Mouse (Mus musculus): ENCODE results near the gene Tap2. TPM values are rescaled to one million over a fixed set of nuclear protein-coding genes. Genes with fewer than 3 reads are reported as not detected.

The Tap2 gene
- polyA plus RNA-seq, 1 experiment from 2014 or later = 5.9 TPM

DNA sequence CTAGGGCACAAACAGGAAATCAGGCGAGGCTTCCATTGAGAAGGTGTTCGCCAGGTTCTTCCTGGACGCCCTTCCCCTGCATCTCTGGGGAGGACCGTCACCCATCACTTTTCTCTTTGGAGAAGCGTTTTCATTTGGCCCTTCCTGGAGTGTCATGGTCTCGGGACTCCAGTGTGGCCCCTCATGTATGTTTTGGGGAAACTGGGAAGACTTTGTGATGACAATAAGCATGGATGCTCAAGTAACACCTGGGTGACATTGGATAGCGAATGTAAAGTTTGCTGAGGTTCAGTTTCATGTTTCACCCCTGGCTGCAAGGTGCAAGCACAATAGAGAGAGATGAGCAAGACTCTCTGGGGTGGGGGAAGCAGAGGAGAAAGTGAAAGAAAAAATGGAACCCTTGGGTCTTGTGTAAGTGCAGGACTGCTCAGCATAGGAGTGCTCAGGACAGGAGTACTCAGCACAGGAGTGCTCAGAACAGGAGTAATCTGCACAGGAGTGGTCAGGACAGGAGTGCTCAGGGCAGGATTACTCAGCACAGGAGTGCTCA, 1.7 kb upstream of the Tap2 start:
- no peaks in the 10 kb centered on the region for H3K36me3 ChIP-seq (ENCODE audit: control insufficient read depth, insufficient read depth, low read length)
- no peak overlapping the region for H3K27ac ChIP-seq (replicated peaks)
- H3K9me3 ChIP-seq (ENCODE audit: control insufficient read depth, low read length) = no peaks in the 10 kb centered on the region
- no peak overlapping the region for H3K4me2 ChIP-seq (replicated peaks; ENCODE audit: low read depth)
- no peak overlapping the region for H3K4me3 ChIP-seq (ENCODE audit: low read depth, low read length)
- no peaks in the 10 kb centered on the region for H3K27me3 ChIP-seq (ENCODE audit: control insufficient read depth, insufficient read depth, low read length)
- H3K9ac ChIP-seq (ENCODE audit: low read length) = no peak overlapping the region
- TF ChIP-seq EP300 (optimal IDR thresholded peaks at IDR 0.05) = no peak
- TF ChIP-seq CTCF (IDR thresholded peaks at IDR 0.05; ENCODE audit: low read depth) = no peak
- no peak for DNase-seq (ENCODE audit: low spot score)
- 68% methylated on average over 7 of the region's 7 CpGs for WGBS
- no peak for ATAC-seq (ENCODE audit: low FRiP score, low TSS enrichment)
- H3K4me1 ChIP-seq (replicated peaks; ENCODE audit: control insufficient read depth, insufficient read depth) = no peaks in the 10 kb centered on the region

DNA sequence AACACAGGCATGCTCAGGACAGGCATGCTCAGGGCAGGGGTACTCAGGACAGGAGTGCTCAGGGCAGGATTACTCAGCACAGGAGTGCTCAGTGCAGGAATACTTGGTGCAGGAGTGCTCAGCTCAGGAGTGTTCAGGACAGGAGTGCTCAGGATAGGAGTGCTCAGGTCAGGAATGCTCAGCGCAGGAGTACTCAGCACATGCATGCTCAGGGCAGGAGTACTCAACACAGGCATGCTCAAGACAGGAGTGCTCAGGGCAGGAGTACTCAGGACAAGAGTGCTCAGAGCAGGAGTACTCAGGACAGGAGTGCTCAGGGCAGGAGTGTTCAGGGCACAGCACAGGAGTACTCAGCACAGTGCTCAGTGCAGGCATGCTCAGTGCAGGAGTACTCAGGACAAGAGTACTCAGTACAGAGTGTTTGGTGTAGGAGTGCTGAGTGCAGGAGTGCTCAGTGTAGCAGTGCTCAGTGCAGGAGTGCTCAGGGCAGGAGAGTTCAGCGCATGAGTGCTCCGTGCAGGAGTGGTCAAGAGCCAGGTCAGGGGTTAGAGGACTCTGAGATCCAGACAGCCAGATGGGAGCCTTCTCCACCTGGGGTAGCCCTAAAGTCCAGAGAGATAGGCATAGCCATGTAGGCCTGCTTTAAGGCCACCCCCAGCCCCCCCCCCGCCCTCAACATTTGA, 426 bp upstream of the Tap2 start:
- H3K36me3 ChIP-seq (ENCODE audit: control insufficient read depth, insufficient read depth, low read length) = no peaks in the 10 kb centered on the region
- ATAC-seq (ENCODE audit: low FRiP score, low TSS enrichment) = peak; percentile 14; the same call in 1 of the 2 replicates
- 75% methylated on average over 4 of the region's 4 CpGs for WGBS
- no peaks in the 10 kb centered on the region for H3K27me3 ChIP-seq (ENCODE audit: control insufficient read depth, insufficient read depth, low read length)
- H3K9me3 ChIP-seq (ENCODE audit: control insufficient read depth, low read length) = no peaks in the 10 kb centered on the region
- TF ChIP-seq CTCF (IDR thresholded peaks at IDR 0.05; ENCODE audit: low read depth) = no peak
- TF ChIP-seq EP300 (optimal IDR thresholded peaks at IDR 0.05) = no peak
- no peak overlapping the region for H3K4me3 ChIP-seq (ENCODE audit: low read depth, low read length)
- DNase-seq (ENCODE audit: low spot score) = no peak
- no peak overlapping the region for H3K4me2 ChIP-seq (replicated peaks; ENCODE audit: low read depth)
- H3K27ac ChIP-seq (replicated peaks) = no peak overlapping the region
- no peaks in the 10 kb centered on the region for H3K4me1 ChIP-seq (replicated peaks; ENCODE audit: control insufficient read depth, insufficient read depth)
- H3K9ac ChIP-seq (ENCODE audit: low read length) = no peak overlapping the region

DNA sequence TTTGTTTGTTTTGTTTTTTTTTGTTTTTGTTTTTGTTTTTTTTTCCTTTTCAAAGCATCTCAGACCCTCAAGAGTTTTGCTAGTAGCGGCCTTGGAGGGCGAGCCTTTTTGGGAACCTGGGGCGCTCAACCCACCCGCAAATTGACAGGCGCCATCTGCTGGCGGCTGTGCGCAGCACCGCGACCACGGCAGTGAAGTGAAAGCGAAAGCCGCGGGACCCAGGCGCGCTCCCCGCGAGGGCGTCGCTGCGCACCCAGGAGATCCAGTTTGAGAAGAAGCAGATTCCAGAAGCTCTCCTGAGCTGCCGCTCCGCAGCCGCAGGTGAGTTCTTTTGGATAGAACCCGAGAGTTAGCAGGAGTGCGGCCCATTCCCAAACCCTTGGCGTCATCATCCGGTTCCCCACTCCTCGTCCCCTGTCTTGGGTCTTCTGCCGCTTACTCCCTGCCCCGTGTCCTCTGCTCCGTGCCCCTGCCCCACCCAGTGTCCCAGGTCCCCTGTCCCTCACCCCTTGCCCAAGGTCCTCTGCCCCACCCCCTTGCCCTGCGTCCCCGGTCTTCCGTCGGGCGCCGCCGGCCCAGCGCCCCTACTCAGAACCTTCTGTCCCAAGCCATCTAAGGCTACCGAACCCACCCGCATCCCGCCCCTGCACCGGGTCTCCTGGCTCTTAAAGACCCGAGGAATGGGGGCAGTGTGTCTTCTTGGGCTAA, 1.1 kb downstream of the Tap2 start:
- Histone ChIP-seq H3K27me3 (ENCODE audit: control insufficient read depth, insufficient read depth, low read length) (no peaks in the 10 kb centered on the region), H3K36me3 (ENCODE audit: control insufficient read depth, insufficient read depth, low read length) (no peaks in the 10 kb centered on the region), H3K4me1 (replicated peaks; ENCODE audit: control insufficient read depth, insufficient read depth) (no peaks in the 10 kb centered on the region), H3K4me3 (ENCODE audit: low read depth, low read length) (peak overlapping the region; percentile 80), H3K9ac (ENCODE audit: low read length) (peak overlapping the region; percentile 73), H3K27ac (replicated peaks) (peak overlapping the region; percentile 56; the same call in 1 of the 2 replicates), H3K9me3 (ENCODE audit: control insufficient read depth, low read length) (no peaks in the 10 kb centered on the region), H3K4me2 (replicated peaks; ENCODE audit: low read depth) (peak overlapping the region; percentile 90)
- ATAC-seq (ENCODE audit: low FRiP score, low TSS enrichment) (peak; percentile 65), DNase-seq (ENCODE audit: low spot score) (peak; percentile 89)
- under 1% methylated on average over 44 of the region's 44 CpGs for WGBS
- TF ChIP-seq EP300 (optimal IDR thresholded peaks at IDR 0.05) = no peak
- TF ChIP-seq CTCF (IDR thresholded peaks at IDR 0.05; ENCODE audit: low read depth) = peak; percentile 91

DNA sequence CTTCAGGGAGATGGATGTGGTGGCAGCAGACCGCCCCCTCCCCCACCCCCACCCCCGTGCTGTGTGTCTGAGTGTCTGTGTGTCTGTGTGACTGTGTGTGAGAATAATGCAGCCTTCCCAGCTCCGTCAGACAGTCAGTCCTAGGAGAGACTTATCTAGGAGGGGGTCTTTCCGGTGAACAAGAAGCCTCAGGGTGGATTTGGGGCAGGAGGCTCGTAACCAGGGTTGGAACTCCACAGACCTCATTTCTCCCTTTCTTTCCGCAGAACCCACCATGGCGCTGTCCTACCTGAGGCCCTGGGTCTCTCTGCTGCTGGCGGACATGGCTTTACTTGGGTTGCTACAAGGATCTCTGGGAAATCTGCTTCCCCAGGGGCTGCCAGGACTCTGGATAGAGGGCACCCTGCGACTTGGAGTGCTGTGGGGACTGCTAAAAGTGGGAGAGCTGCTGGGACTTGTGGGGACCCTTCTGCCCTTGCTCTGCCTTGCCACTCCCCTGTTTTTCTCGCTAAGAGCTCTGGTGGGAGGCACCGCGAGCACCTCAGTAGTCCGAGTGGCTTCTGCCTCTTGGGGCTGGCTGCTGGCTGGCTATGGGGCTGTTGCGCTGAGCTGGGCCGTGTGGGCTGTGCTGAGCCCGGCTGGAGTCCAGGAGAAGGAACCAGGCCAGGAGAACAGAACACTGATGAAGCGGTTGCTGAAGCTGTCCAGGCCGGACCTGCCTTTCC, 1.9 kb downstream of the Tap2 start:
- Histone ChIP-seq H3K4me2 (replicated peaks; ENCODE audit: low read depth) (peak overlapping the region; percentile 90), H3K27ac (replicated peaks) (no peak overlapping the region; the same call in 1 of the 2 replicates), H3K9ac (ENCODE audit: low read length) (peak overlapping the region; percentile 73), H3K4me3 (ENCODE audit: low read depth, low read length) (peak overlapping the region; percentile 80), H3K4me1 (replicated peaks; ENCODE audit: control insufficient read depth, insufficient read depth) (no peaks in the 10 kb centered on the region), H3K36me3 (ENCODE audit: control insufficient read depth, insufficient read depth, low read length) (no peaks in the 10 kb centered on the region), H3K27me3 (ENCODE audit: control insufficient read depth, insufficient read depth, low read length) (no peaks in the 10 kb centered on the region), H3K9me3 (ENCODE audit: control insufficient read depth, low read length) (no peaks in the 10 kb centered on the region)
- 20% methylated on average over 18 of the region's 18 CpGs for WGBS
- DNase-seq (ENCODE audit: low spot score) = peak; percentile 31
- peak; percentile 25; the same call in 1 of the 2 replicates for ATAC-seq (ENCODE audit: low FRiP score, low TSS enrichment)
- no peak for TF ChIP-seq CTCF (IDR thresholded peaks at IDR 0.05; ENCODE audit: low read depth)
- TF ChIP-seq EP300 (optimal IDR thresholded peaks at IDR 0.05) = no peak

DNA sequence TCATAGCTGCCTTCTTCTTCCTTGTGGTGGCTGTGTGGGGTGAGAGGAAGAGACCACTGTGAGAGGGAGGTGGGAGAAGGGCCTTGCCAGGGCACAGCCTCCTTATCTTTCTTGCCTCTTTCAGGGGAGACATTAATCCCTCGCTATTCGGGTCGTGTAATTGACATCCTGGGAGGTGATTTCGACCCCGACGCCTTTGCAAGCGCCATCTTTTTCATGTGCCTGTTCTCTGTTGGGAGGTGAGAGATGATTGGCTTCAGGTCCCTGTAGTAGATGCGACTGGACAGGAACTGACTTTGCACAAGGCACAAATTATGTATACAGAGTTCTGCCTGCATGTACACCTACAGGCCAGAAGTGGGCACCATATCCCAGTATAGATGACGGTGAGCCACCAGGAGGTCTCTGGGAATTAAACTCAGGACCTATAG, 2.4 kb downstream of the Tap2 start:
- WGBS = 21% methylated on average over 9 of the region's 9 CpGs
- ATAC-seq (ENCODE audit: low FRiP score, low TSS enrichment) (peak; percentile 36; the same call in 1 of the 2 replicates), DNase-seq (ENCODE audit: low spot score) (peak; percentile 30)
- peak; percentile 77 for TF ChIP-seq CTCF (IDR thresholded peaks at IDR 0.05; ENCODE audit: low read depth)
- no peak for TF ChIP-seq EP300 (optimal IDR thresholded peaks at IDR 0.05)
- H3K9me3 ChIP-seq (ENCODE audit: control insufficient read depth, low read length) = no peaks in the 10 kb centered on the region
- H3K27me3 ChIP-seq (ENCODE audit: control insufficient read depth, insufficient read depth, low read length) = no peaks in the 10 kb centered on the region
- H3K4me3 ChIP-seq (ENCODE audit: low read depth, low read length) = peak overlapping the region; percentile 80
- H3K27ac ChIP-seq (replicated peaks) = no peak overlapping the region; the same call in 1 of the 2 replicates
- no peak overlapping the region for H3K9ac ChIP-seq (ENCODE audit: low read length)
- H3K36me3 ChIP-seq (ENCODE audit: control insufficient read depth, insufficient read depth, low read length) = no peaks in the 10 kb centered on the region
- H3K4me1 ChIP-seq (replicated peaks; ENCODE audit: control insufficient read depth, insufficient read depth) = no peaks in the 10 kb centered on the region
- H3K4me2 ChIP-seq (replicated peaks; ENCODE audit: low read depth) = peak overlapping the region; percentile 90

Measured in stomach, postnatal 0 days (tissue).